Mouse (Mus musculus) heart, embryonic 14.5 days (tissue): ENCODE data around the gene Gm4869. TPM values are rescaled to one million over a fixed set of nuclear protein-coding genes. Genes with fewer than 3 reads are reported as not detected.
"Not testable (repeated sequence)": the region's sequence is repeated elsewhere in the genome, so short reads cannot be mapped to it uniquely, and the experiment has no call there.

Experiments used
- ATAC-seq: fragments of 200-750 bp; cut with Nextera tagmentation; 2 replicates; pipeline ENCODE4 v1.8.0; 2017; ENCODE audit warnings: low read depth, moderate TSS enrichment; ENCODE audit not compliant: insufficient number of reproducible peaks, insufficient read depth, low FRiP score
- H3K27ac ChIP-seq, 2 experiments: fragments of 200-500 bp in 1 of 2; fragments of 300-500 bp in 1 of 2; sonication (generic) in 1 of 2; replicated peaks in 1 of 2; 2 replicates each; pipeline ENCODE4 v1.5.1; 2012 to 2014; ENCODE audit warnings: low read depth in 2 of 2, low read length in 2 of 2, control low read depth in 1 of 2, mild to moderate bottlenecking in 1 of 2, mixed read lengths in 1 of 2; ENCODE audit not compliant: control insufficient read depth in 1 of 2, insufficient read depth in 1 of 2
- H3K27me3 ChIP-seq: fragments of 300-500 bp; sonication (generic); 2 replicates; pipeline ENCODE4 v1.6.1; 2014; ENCODE audit warnings: mild to moderate bottlenecking, low read length, control low read depth; ENCODE audit not compliant: control insufficient read depth, insufficient read depth
- H3K36me3 ChIP-seq: fragments of 300-500 bp; sonication (generic); 2 replicates; pipeline ENCODE4 v1.6.1; 2014; ENCODE audit warnings: mild to moderate bottlenecking, control low read depth, low read length, mixed read lengths; ENCODE audit not compliant: control insufficient read depth, insufficient read depth
- H3K4me1 ChIP-seq, 2 experiments: fragments of 200-500 bp in 1 of 2; fragments of 300-500 bp in 1 of 2; sonication (generic) in 1 of 2; 2 replicates each; pipeline ENCODE4 v1.6.1; 2012 to 2014; ENCODE audit warnings: low read length in 2 of 2, control low read depth in 1 of 2, mixed read lengths in 1 of 2; ENCODE audit not compliant: control insufficient read depth in 2 of 2, insufficient read depth in 2 of 2
- H3K4me2 ChIP-seq: fragments of 300-500 bp; sonication (generic); 2 replicates; pipeline ENCODE4 v1.6.1; 2014; ENCODE audit warnings: mild to moderate bottlenecking, low read length
- H3K4me3 ChIP-seq, 2 experiments: fragments of 200-500 bp in 1 of 2; fragments of 300-500 bp in 1 of 2; sonication (generic) in 1 of 2; 2 replicates each; pipeline ENCODE4 v1.5.1; 2012 to 2014; ENCODE audit warnings: low read length in 2 of 2, mild to moderate bottlenecking in 2 of 2, control low read depth in 1 of 2, low read depth in 1 of 2, moderate library complexity in 1 of 2; ENCODE audit not compliant: control insufficient read depth in 1 of 2, insufficient read depth in 1 of 2
- H3K9ac ChIP-seq: fragments of 300-500 bp; sonication (generic); 2 replicates; pipeline ENCODE4 v1.6.1; 2014; ENCODE audit warnings: mild to moderate bottlenecking, low read length
- H3K9me3 ChIP-seq: fragments of 300-500 bp; sonication (generic); 2 replicates; pipeline ENCODE4 v1.6.1; 2016; ENCODE audit warnings: low read length, control low read depth; ENCODE audit not compliant: control insufficient read depth
- WGBS: fragments of 180-500 bp; shearing (Covaris S2); extraction: QIAGEN DNeasy Blood & Tissue Kit; methylation state at CpG from one replicate; pipeline ENCODE4 v1.1.7; 2014; 5-methylcytosine and 5-hydroxymethylcytosine counted together
- polyA plus RNA-seq: library from polyadenylated mRNA; unstranded; fragments of >200 nt; fragmentation: Nextera tagmentation; extraction: Ambion mirVana; gene quantifications from 2 replicates; pipeline ENCODE4 v1.2.1, GENCODE M21; 2014

Gm4869 gene
- polyA plus RNA-seq, 1 experiment from 2014 or later = not detected

DNA sequence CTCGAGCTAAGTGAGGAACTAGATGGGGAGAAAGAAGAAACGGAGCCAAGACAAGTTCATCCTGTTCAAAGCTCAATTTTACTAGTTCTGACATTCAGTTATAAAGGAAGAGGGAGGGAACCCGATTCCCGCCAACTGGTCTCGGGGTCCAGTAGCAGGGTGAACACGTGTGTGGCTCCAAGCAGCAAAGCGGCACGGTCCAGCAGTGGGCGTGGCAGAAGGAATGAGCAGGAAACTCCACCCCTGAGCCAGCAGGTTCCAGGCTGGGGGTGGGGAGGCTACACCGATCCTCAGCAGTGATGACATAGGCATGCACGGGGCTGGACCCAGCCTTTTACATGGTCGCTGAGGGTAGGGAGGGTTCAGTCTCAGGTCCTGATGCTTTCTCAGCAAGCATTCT lies 57.5 kb downstream of the Gm4869 start:
- H3K36me3 ChIP-seq, H3K9me3 ChIP-seq, H3K27me3 ChIP-seq, ATAC-seq: not testable (repeated sequence)
- H3K9ac ChIP-seq = peak overlapping the region; percentile 65
- H3K4me1 ChIP-seq = peaks cover 20 to 24% of the 10 kb centered on the region in 2 experiments; a peak in 3 of 4 replicates
- H3K4me2 ChIP-seq = peak overlapping the region; percentile 61
- H3K4me3 ChIP-seq = peak overlapping the region; percentile 4 to 16; a peak in 3 of 4 replicates
- peak overlapping the region in 1 of 2 experiments; percentile 28; a peak in 1 of 4 replicates for H3K27ac ChIP-seq
- 3% methylated on average over 12 of the region's 12 CpGs for WGBS

DNA sequence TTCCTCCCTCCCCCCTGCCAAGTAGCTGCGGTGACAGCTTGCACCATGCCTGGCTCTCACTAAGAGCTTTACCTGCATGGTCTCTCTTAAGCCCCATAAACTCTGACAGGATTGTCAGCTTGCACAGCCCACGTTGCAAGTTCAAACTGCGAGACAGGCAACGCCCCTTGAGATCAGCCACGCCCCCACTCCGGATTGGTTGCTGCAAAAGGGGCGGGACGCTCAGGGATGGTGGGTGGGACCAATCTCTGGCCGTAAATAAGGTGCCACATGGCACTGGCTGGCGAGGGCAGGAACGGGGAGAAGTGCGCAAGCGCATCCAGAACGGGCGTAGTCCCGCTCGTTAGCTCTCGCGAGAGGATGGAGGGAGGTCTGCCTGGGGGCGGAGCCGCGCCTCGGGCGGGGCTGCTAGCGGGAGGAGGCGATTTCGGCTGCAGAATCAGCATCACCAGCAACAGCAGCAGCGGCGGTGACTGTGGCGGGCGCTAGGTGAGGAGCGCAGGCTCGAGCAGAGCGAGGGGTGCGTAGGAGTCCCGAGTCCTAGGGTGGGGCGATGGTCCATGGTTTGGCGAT lies 59.8 kb downstream of the Gm4869 start, which contains the start of gene Chst12:
TSS of gene Chst12 (plus strand) at position 343 of the 573 bp plus-strand sequence.
- WGBS = under 1% methylated on average over 38 of the region's 38 CpGs
- Histone ChIP-seq H3K4me1 (peaks cover 28 to 45% of the 10 kb centered on the region in 2 experiments; a peak in 3 of 4 replicates), H3K27me3 (no peaks in the 10 kb centered on the region)

DNA sequence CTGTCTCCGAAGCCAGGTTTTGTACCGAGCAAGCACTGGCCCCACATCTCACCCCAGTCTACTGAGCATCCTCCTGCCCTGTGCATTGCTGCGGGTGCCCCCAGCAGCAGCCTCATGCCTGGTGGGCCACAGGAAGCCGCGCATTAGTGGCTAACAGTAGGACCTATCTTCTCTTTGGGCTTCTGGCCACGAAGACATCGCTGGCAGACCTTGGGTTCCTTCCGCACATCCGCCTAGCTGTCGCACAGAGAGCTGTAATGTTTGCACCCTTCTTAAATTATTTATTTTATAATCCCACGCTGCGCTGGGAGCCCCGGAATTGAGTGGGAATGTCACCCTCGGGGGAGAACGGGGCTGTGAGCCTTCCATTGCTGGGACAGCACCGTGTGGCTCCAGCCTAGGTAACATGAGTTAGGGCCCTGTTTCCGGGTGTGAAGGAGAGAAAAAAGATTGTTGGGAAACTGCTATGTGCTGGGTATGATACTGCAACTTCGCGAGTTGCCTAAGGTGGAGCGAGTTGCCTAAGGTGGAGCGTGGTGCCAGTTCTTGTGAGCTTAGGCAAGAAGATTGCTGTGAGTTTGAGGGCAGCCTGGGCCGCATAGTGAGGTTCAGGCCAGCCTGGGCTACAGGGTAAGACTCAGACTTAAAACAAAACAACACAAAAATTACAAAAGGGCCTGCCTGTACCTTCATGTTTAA lies 60.8 kb downstream of the Gm4869 start:
- Histone ChIP-seq H3K27ac (peak overlapping the region in 1 of 2 experiments; percentile 45; a peak in 1 of 4 replicates), H3K4me1 (peaks cover 28 to 47% of the 10 kb centered on the region in 2 experiments; a peak in 3 of 4 replicates), H3K9ac (peak overlapping the region; percentile 75), H3K9me3 (no peaks in the 10 kb centered on the region), H3K4me2 (peak overlapping the region; percentile 85), H3K36me3 (no peaks in the 10 kb centered on the region), H3K4me3 (peak overlapping the region; percentile 47 to 56), H3K27me3 (no peaks in the 10 kb centered on the region)
- 36% methylated on average over 22 of the region's 22 CpGs for WGBS
- ATAC-seq = no peak

More for the DNA sequence above, 59.8 kb downstream of the Gm4869 start, which contains the start of gene Chst12:
- H3K27ac ChIP-seq = peak within 1 kb of the TSS in 1 of 2 experiments; percentile 45; a peak in 2 of 4 replicates
- H3K36me3 ChIP-seq = no peaks in the 10 kb centered on the region
- peak; percentile 95 for ATAC-seq
- H3K9me3 ChIP-seq = no peaks in the 10 kb centered on the region
- H3K4me2 ChIP-seq = peak within 1 kb of the TSS; percentile 85
- H3K9ac ChIP-seq = peak within 1 kb of the TSS; percentile 75
- H3K4me3 ChIP-seq = peak within 1 kb of the TSS; percentile 47 to 56

DNA sequence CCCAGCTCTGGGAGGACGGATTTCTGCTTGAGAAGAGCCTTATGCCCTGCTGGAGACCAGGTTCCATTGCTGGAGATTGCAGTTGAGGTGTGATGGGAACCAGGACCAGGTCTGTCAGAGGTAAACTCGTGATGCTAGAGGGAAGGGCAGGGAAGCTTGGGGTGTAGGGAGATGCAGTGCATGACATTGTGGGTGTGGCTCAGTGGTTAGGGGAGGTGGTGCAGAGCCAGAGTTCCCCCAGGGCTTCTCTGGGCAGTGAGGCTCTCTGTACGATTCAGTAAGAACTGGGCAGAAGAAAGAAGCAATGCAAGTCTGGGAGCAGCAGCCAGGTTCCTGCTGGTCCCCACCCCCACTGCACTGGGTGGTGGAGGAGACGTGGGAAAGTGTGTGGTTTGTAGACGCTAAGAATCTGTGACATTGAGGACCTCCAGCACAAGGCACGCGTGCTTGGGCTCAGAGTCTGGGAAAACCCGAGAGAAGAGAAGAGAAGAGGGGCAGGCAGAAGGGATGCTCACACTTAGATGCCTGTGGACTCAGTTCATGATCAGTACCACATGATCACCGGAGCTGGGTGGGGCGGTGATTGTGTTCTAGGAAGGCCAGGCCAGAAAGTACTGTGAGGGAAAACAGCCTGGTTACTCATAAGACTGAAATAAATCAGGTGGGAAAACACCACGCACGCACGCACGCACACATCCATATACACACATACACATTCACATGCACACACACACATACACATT lies 62.2 kb downstream of the Gm4869 start:
- no peak for ATAC-seq
- Histone ChIP-seq H3K4me1 (peaks cover 24 to 42% of the 10 kb centered on the region in 2 experiments; a peak in 3 of 4 replicates), H3K9ac (no peak overlapping the region), H3K4me3 (no peak overlapping the region), H3K27me3 (no peaks in the 10 kb centered on the region), H3K36me3 (no peaks in the 10 kb centered on the region), H3K9me3 (no peaks in the 10 kb centered on the region), H3K27ac (no peak overlapping the region), H3K4me2 (no peak overlapping the region)
- 83% methylated on average over 14 of the region's 14 CpGs for WGBS

DNA sequence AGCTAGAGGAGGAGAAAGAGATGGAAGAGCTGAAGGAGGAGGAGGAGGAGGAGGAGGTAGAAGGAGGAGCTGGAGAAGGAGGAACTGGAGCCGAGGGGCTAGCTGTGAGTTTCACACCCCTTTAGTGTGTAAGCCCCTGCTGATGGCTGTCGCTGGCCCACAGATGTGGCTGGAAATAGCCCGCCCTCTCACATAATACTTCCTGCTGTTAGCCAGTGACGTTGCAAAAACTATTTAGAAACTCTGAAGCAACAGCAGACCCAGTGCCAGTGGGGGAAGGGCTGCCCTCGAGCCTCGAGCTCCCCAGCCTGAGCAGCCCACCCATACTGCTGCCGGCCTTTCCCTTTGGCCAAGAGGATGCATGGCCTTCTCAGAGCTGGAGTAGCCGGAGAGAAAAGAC lies 63.2 kb downstream of the Gm4869 start:
- Histone ChIP-seq H3K4me1 (peaks cover 18 to 36% of the 10 kb centered on the region in 2 experiments; a peak in 3 of 4 replicates), H3K27ac (no peak overlapping the region), H3K4me2 (no peak overlapping the region), H3K36me3 (no peaks in the 10 kb centered on the region), H3K9me3 (no peaks in the 10 kb centered on the region), H3K4me3 (no peak overlapping the region), H3K27me3 (no peaks in the 10 kb centered on the region), H3K9ac (no peak overlapping the region)
- no peak for ATAC-seq
- WGBS = 44% methylated on average over 8 of the region's 8 CpGs

DNA sequence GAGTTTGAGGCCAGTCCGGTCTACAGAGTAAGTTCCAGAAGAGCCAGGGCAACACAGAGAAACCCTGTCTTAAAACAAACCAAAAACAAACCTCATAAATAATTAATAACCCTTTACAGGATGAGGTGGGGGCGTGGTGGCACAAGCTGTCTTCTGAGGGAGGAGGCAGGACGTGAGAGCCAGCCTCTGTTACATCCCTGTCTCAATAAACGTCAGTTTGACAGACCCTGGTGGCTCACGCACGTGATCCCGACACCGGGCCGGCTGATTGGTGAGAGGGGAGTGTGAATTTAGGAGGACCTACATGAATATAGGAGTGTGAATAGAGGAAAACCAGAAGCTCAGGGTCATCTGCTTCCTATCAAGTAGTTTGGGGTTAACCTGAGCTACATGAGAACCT lies 63.8 kb downstream of the Gm4869 start:
- Histone ChIP-seq H3K4me3 (no peak overlapping the region), H3K27me3 (no peaks in the 10 kb centered on the region), H3K36me3 (no peaks in the 10 kb centered on the region), H3K27ac (no peak overlapping the region), H3K4me1 (peaks cover 17 to 36% of the 10 kb centered on the region in 2 experiments; a peak in 3 of 4 replicates), H3K9ac (no peak overlapping the region), H3K4me2 (no peak overlapping the region), H3K9me3 (no peaks in the 10 kb centered on the region)
- 60% methylated on average over 9 of the region's 9 CpGs for WGBS
- no peak for ATAC-seq
